Mouse (Mus musculus) stomach, embryonic 15.5 days (tissue): ENCODE data around the gene Cep41. TPM values are rescaled to one million over a fixed set of nuclear protein-coding genes. Genes with fewer than 3 reads are reported as not detected.

Source experiments
- ATAC-seq: fragments of 200-750 bp; cut with Nextera tagmentation; 2 replicates; pipeline ENCODE4 v1.8.0; 2017; ENCODE audit warnings: low read depth, moderate number of reproducible peaks, moderate TSS enrichment; ENCODE audit not compliant: insufficient read depth, low FRiP score
- H3K27ac ChIP-seq: fragments of 300-500 bp; sonication (generic); 2 replicates; pipeline ENCODE4 v1.5.1; 2015; ENCODE audit warnings: mild to moderate bottlenecking, inconsistent platforms
- H3K27me3 ChIP-seq: fragments of 300-500 bp; sonication (generic); replicated peaks from 2 replicates; pipeline ENCODE4 v1.6.1; 2015; ENCODE audit warnings: inconsistent platforms
- H3K36me3 ChIP-seq: fragments of 300-500 bp; sonication (generic); 2 replicates; pipeline ENCODE4 v1.6.1; 2015; ENCODE audit warnings: inconsistent platforms
- H3K4me1 ChIP-seq: fragments of 300-500 bp; sonication (generic); 2 replicates; pipeline ENCODE4 v1.6.1; 2015; ENCODE audit warnings: inconsistent platforms
- H3K4me2 ChIP-seq: fragments of 300-500 bp; sonication (generic); 2 replicates; pipeline ENCODE4 v1.6.1; 2015; ENCODE audit warnings: mild to moderate bottlenecking, inconsistent platforms
- H3K4me3 ChIP-seq: fragments of 300-500 bp; sonication (generic); replicated peaks from 2 replicates; pipeline ENCODE4 v1.5.1; 2015; ENCODE audit warnings: inconsistent platforms
- H3K9ac ChIP-seq: fragments of 300-500 bp; sonication (generic); 2 replicates; pipeline ENCODE4 v1.6.1; 2015; ENCODE audit warnings: inconsistent platforms
- H3K9me3 ChIP-seq: fragments of 300-500 bp; sonication (generic); 2 replicates; pipeline ENCODE4 v1.6.1; 2016; ENCODE audit warnings: inconsistent platforms
- WGBS: fragments of 180-500 bp; shearing (Covaris S2); methylation state at CpG from one replicate; pipeline ENCODE4 v1.1.7; 2015; 5-methylcytosine and 5-hydroxymethylcytosine counted together
- polyA plus RNA-seq: library from polyadenylated mRNA; unstranded; fragments of >200 nt; fragmentation: Nextera tagmentation; extraction: Ambion mirVana; gene quantifications from 2 replicates; pipeline ENCODE4 v1.2.1, GENCODE M21; 2015

Gene Cep41
- polyA plus RNA-seq, 1 experiment from 2014 or later = 10.0 TPM

DNA sequence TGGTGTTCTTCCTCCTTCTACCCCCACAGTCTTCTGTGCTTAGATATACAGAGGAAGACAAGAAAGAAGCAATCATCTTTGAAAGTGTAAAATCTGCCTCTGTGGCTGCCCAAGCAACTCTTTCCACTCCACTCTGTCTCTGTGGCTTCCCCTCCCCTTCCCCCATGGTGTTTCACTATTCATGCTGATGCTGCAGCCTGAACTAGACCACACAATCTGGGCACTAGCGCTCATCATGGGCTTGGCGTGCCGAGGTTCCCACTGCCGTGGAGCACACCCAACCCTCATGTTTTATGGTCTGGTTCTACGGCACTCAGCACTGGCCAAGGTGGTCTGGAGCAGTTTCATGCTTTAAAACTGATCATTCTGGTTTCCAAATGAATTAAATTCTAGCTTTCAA, 21.9 kb downstream of the Cep41 start:
- no peak overlapping the region for H3K27ac ChIP-seq
- H3K4me1 ChIP-seq = peaks cover 16% of the 10 kb centered on the region
- no peak overlapping the region for H3K4me3 ChIP-seq
- H3K27me3 ChIP-seq = no peaks in the 10 kb centered on the region
- H3K4me2 ChIP-seq = no peak overlapping the region
- no peaks in the 10 kb centered on the region for H3K36me3 ChIP-seq
- no peaks in the 10 kb centered on the region for H3K9me3 ChIP-seq
- H3K9ac ChIP-seq = no peak overlapping the region
- no peak for ATAC-seq
- 72% methylated on average over 5 of the region's 5 CpGs for WGBS

GRCm38 (mm10) chr6:30667585-30667984, 26.0 kb downstream of the Cep41 start:
- Histone ChIP-seq H3K4me2 (no peak overlapping the region), H3K36me3 (no peaks in the 10 kb centered on the region), H3K4me1 (no peaks in the 10 kb centered on the region), H3K9ac (no peak overlapping the region), H3K4me3 (no peak overlapping the region), H3K9me3 (no peaks in the 10 kb centered on the region), H3K27ac (no peak overlapping the region), H3K27me3 (no peaks in the 10 kb centered on the region)
- 64% methylated on average over 5 of the region's 5 CpGs for WGBS
- no peak for ATAC-seq

- no peak overlapping the region for H3K4me3 ChIP-seq
- H3K4me1 ChIP-seq = no peaks in the 10 kb centered on the region
- no peaks in the 10 kb centered on the region for H3K27me3 ChIP-seq
- H3K9me3 ChIP-seq = no peaks in the 10 kb centered on the region
- H3K9ac ChIP-seq = no peak overlapping the region
- peak overlapping the region; percentile 26; the same call in 1 of the 2 replicates for H3K27ac ChIP-seq
- no peaks in the 10 kb centered on the region for H3K36me3 ChIP-seq
- 48% methylated on average over 6 of the region's 6 CpGs for WGBS
- no peak for ATAC-seq
- no peak overlapping the region for H3K4me2 ChIP-seq
These were observed 27.5 kb downstream of the Cep41 start for GRCm38 (mm10) chr6:30666043-30666442.

- no peak for ATAC-seq
- Histone ChIP-seq H3K9ac (no peak overlapping the region), H3K27me3 (no peaks in the 10 kb centered on the region), H3K36me3 (no peaks in the 10 kb centered on the region), H3K9me3 (no peaks in the 10 kb centered on the region), H3K4me3 (no peak overlapping the region), H3K27ac (no peak overlapping the region), H3K4me2 (no peak overlapping the region), H3K4me1 (no peaks in the 10 kb centered on the region)
- WGBS = 40% methylated on average over 4 of the region's 4 CpGs
These were observed 28.3 kb downstream of the Cep41 start for GRCm38 (mm10) chr6:30665296-30665695.

DNA sequence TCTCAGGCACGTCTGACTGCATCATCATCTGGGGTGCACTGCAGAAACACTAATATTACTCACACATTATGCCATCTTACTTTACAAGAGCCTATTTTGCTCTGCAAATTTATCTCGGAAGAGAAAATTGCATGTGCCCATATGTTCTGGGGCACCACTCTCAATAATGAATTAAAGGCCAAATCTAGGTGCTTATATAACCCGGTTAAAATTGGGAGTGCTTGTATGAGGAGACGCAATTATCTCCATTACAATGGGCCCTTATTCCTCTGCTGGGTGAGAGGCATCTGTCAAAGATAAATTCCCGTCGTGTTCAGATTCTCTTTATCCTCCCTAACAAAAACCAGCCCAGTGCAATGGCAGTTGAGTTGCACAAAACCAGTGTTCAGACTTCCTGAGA, 28.8 kb downstream of the Cep41 start:
- no peaks in the 10 kb centered on the region for H3K9me3 ChIP-seq
- no peak overlapping the region for H3K9ac ChIP-seq
- WGBS = 61% methylated on average over 6 of the region's 6 CpGs
- peak overlapping the region; percentile 8; the same call in 1 of the 2 replicates for H3K27ac ChIP-seq
- H3K27me3 ChIP-seq = no peaks in the 10 kb centered on the region
- ATAC-seq = no peak
- H3K36me3 ChIP-seq = no peaks in the 10 kb centered on the region
- H3K4me2 ChIP-seq = no peak overlapping the region
- no peak overlapping the region for H3K4me3 ChIP-seq
- H3K4me1 ChIP-seq = no peaks in the 10 kb centered on the region

- Histone ChIP-seq H3K27me3 (no peaks in the 10 kb centered on the region), H3K9me3 (no peaks in the 10 kb centered on the region), H3K27ac (no peak overlapping the region), H3K9ac (no peak overlapping the region), H3K4me2 (no peak overlapping the region), H3K36me3 (no peaks in the 10 kb centered on the region), H3K4me1 (0 out of 2 replicates have a peak, but pooled peaks cover 4% of the 10 kb centered on the region), H3K4me3 (no peak overlapping the region)
- ATAC-seq = no peak
- 69% methylated on average over 9 of the region's 9 CpGs for WGBS
These were observed 34.9 kb downstream of the Cep41 start for GRCm38 (mm10) chr6:30658619-30659018.

DNA sequence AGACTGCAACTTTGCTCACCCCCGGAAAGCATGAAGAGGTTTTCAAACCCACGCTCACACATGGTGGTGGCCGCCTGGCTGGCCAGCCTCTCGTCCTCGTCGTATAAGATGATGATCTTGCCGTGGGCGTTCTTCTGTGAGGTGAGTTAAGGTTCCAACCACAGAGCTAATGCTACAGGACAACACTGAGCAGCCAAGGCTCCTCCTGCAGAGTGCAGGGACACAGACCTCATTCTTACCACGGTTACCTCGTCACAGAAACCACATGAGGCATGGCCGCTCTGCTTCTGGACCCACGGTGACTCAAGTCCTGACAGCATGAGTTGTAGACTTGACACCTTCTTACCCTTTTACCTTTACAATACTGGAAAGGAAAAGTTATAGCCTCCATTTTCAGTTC, 36.3 kb downstream of the Cep41 start:
- Histone ChIP-seq H3K9me3 (no peaks in the 10 kb centered on the region), H3K36me3 (no peaks in the 10 kb centered on the region), H3K4me2 (no peak overlapping the region), H3K4me3 (no peak overlapping the region), H3K9ac (no peak overlapping the region), H3K27ac (no peak overlapping the region), H3K4me1 (0 out of 2 replicates have a peak, but pooled peaks cover 8% of the 10 kb centered on the region), H3K27me3 (no peaks in the 10 kb centered on the region)
- ATAC-seq = no peak
- 90% methylated on average over 12 of the region's 12 CpGs for WGBS

DNA sequence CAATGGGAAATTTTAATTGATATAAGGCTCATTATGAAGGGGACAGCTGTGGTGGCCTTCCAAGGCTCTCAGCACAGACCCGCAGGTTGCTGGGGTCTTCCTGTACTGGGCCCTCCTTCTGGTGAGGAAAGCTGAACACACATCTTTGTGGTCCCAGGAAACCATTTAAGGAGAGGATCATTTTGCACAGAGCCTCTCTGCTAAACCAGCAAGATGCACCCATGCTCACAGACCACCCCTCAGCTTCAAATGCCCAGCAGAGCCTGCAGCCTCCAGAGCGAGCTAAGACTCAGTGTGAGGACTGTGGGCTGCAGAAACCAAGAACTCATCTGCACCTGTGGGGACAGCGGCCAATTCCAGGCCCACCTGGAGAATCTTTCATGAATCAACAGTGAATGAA, 38.6 kb downstream of the Cep41 start:
- H3K9ac ChIP-seq = no peak overlapping the region
- ATAC-seq = no peak
- no peak overlapping the region for H3K4me2 ChIP-seq
- H3K27me3 ChIP-seq = no peaks in the 10 kb centered on the region
- 83% methylated on average over 3 of the region's 3 CpGs for WGBS
- no peaks in the 10 kb centered on the region for H3K9me3 ChIP-seq
- H3K4me3 ChIP-seq = no peak overlapping the region
- no peaks in the 10 kb centered on the region for H3K36me3 ChIP-seq
- 0 out of 2 replicates have a peak, but pooled peaks cover 8% of the 10 kb centered on the region for H3K4me1 ChIP-seq
- H3K27ac ChIP-seq = 0 out of 2 replicates have a peak overlapping the region, but pooled peaks have one; percentile 72

DNA sequence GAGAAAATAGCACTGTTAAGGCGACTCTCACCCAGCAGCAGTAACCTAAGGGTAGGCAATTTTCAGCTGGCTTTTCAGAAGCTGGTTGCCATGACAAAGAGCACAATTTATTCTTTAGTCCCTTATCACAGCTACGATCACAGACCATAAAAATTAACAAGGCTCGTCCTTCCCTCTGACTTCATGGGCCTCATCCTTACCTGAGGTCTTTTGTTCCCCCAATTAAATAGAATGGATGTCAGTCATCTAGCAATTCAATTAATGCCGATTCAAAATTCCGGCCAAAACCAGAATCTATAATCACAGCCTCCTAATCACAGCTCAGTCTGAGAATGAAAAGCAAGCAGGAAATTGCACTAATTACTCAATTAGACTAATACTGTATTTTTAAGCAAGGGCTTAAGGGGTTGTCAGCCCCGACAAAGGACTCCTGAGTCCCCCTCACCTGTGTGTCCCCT, 39.1 kb downstream of the Cep41 start:
- 60% methylated on average over 6 of the region's 6 CpGs for WGBS

GRCm38 (mm10) chr6:30653518-30653917, 40.0 kb downstream of the Cep41 start:
- peak overlapping the region; percentile 72 for H3K27ac ChIP-seq
- WGBS = 58% methylated on average over 6 of the region's 6 CpGs
- ATAC-seq = no peak

More for the DNA sequence above, 39.1 kb downstream of the Cep41 start:
- peak overlapping the region; percentile 72 for H3K27ac ChIP-seq
- H3K4me3 ChIP-seq = no peak overlapping the region
- no peak overlapping the region for H3K9ac ChIP-seq
- no peak overlapping the region for H3K4me2 ChIP-seq
- no peaks in the 10 kb centered on the region for H3K9me3 ChIP-seq
- H3K4me1 ChIP-seq = 0 out of 2 replicates have a peak, but pooled peaks cover 12% of the 10 kb centered on the region
- H3K27me3 ChIP-seq = no peaks in the 10 kb centered on the region
- H3K36me3 ChIP-seq = no peaks in the 10 kb centered on the region
- no peak for ATAC-seq

DNA sequence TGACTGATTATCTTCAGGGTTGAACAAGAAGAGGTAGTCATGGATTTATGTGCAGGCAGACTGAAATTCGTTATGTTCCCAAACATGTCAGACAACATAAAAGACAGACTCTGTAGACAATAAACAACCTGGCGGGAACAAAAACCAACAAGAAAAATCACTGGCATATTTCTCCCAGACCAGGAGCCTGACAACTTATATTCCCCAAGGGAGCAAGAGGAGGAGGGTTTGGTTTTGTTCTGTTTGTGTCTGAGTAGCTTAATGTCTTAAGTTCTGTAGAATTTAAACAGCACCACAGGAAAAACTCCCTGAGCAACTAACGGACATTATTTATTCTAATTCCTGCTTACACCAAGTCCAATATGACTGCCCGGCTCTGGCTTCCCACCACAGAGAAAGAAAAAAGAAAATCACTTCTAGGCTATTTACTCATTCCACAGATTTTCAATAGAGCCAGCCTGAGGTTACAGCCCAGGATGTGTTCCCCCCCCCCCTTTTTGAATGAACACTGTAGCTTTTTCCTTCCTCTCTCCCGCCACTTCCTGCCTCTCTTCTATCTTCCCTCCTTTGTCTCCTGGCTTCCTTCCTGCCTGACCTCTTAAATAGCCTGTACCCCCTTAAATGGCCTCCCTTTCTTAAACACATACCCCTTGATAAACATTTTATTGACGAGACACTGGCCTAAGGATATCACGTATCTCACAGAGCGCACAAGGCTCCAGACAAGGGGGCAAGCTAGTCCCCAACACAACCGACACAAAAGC, 40.9 kb downstream of the Cep41 start:
- Histone ChIP-seq H3K4me2 (no peak overlapping the region), H3K9me3 (no peaks in the 10 kb centered on the region), H3K4me1 (0 out of 2 replicates have a peak, but pooled peaks cover 14% of the 10 kb centered on the region), H3K27ac (peak overlapping the region; percentile 72), H3K36me3 (no peaks in the 10 kb centered on the region), H3K4me3 (no peak overlapping the region), H3K9ac (no peak overlapping the region), H3K27me3 (no peaks in the 10 kb centered on the region)
- no peak for ATAC-seq
- 42% methylated on average over 9 of the region's 9 CpGs for WGBS

More at GRCm38 (mm10) chr6:30653518-30653917, 40.0 kb downstream of the Cep41 start:
- Histone ChIP-seq H3K36me3 (no peaks in the 10 kb centered on the region), H3K9ac (no peak overlapping the region), H3K9me3 (no peaks in the 10 kb centered on the region), H3K4me3 (no peak overlapping the region), H3K27me3 (no peaks in the 10 kb centered on the region), H3K4me1 (0 out of 2 replicates have a peak, but pooled peaks cover 14% of the 10 kb centered on the region), H3K4me2 (no peak overlapping the region)

DNA sequence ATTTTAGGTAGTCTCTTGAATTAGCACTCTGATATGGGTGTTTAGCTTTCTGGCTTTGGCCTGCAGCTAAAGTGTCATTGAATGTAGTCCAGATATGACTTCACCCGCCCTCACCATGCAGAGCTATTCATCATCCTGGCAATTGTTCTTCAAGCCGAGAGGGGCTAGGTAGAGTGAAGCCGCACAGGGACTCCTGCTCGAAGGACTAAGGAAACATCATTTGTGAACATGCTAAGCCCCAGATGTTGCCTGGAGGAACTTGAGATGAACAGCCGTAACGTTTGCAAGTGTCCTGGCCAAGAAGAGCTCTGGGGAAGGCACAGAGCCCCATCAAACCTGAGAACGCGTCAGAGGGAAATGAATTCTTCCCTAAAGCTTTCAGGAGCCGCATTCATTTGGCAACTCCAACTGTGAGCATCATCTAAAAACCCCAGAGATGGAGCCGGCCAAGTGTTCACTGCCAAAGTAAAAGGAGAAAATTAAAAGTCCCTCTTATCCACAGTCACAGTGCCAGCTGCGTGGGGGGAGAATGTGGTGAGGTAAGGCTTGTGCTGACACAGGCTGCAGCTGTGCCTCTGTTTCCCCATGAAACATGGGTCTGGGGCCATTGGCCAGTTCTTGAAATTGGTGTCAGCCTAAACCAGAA, 43.8 kb downstream of the Cep41 start:
- no peak for ATAC-seq
- peak overlapping the region; percentile 55 for H3K27ac ChIP-seq
- H3K27me3 ChIP-seq = no peaks in the 10 kb centered on the region
- H3K9me3 ChIP-seq = no peaks in the 10 kb centered on the region
- H3K36me3 ChIP-seq = no peaks in the 10 kb centered on the region
- no peak overlapping the region for H3K9ac ChIP-seq
- H3K4me1 ChIP-seq = 0 out of 2 replicates have a peak, but pooled peaks cover 10% of the 10 kb centered on the region
- H3K4me3 ChIP-seq = no peak overlapping the region
- 52% methylated on average over 11 of the region's 11 CpGs for WGBS
- H3K4me2 ChIP-seq = no peak overlapping the region
